Mouse (Mus musculus) embryonic facial prominence, embryonic 15.5 days (tissue): ENCODE data around the gene Olfr1278. TPM values are rescaled to one million over a fixed set of nuclear protein-coding genes. Genes with fewer than 3 reads are reported as not detected.
"Not testable (repeated sequence)": the region's sequence is repeated elsewhere in the genome, so short reads cannot be mapped to it uniquely, and the experiment has no call there.

Experiments
- ATAC-seq: fragments of 200-750 bp; cut with Nextera tagmentation; 2 replicates; pipeline ENCODE4 v1.8.0; 2017; ENCODE audit warnings: low read depth, moderate TSS enrichment; ENCODE audit not compliant: insufficient number of reproducible peaks, low FRiP score, low TSS enrichment
- H3K27ac ChIP-seq: fragments of 300-500 bp; sonication (generic); replicated peaks from 2 replicates; pipeline ENCODE4 v1.5.1; 2015; ENCODE audit warnings: mild to moderate bottlenecking, inconsistent platforms
- H3K27me3 ChIP-seq: fragments of 300-500 bp; sonication (generic); 2 replicates; pipeline ENCODE4 v1.6.1; 2015; ENCODE audit warnings: inconsistent platforms
- H3K36me3 ChIP-seq: fragments of 300-500 bp; sonication (generic); 2 replicates; pipeline ENCODE4 v1.6.1; 2015; ENCODE audit warnings: mild to moderate bottlenecking, inconsistent platforms
- H3K4me1 ChIP-seq: fragments of 300-500 bp; sonication (generic); 2 replicates; pipeline ENCODE4 v1.6.1; 2015; ENCODE audit warnings: inconsistent platforms
- H3K4me2 ChIP-seq: fragments of 300-500 bp; sonication (generic); replicated peaks from 2 replicates; pipeline ENCODE4 v1.6.1; 2015; ENCODE audit warnings: mild to moderate bottlenecking, inconsistent platforms
- H3K4me3 ChIP-seq: fragments of 300-500 bp; sonication (generic); replicated peaks from 2 replicates; pipeline ENCODE4 v1.5.1; 2015; ENCODE audit warnings: mild to moderate bottlenecking, inconsistent platforms
- H3K9ac ChIP-seq: fragments of 300-500 bp; sonication (generic); 2 replicates; pipeline ENCODE4 v1.6.1; 2015; ENCODE audit warnings: inconsistent platforms
- H3K9me3 ChIP-seq: fragments of 300-500 bp; sonication (generic); replicated peaks from 2 replicates; pipeline ENCODE4 v1.6.1; 2016; ENCODE audit warnings: inconsistent platforms
- WGBS: fragments of 180-500 bp; shearing (Covaris S2); methylation state at CpG from one replicate; pipeline ENCODE4 v1.1.7; 2015; 5-methylcytosine and 5-hydroxymethylcytosine counted together
- polyA plus RNA-seq: library from polyadenylated mRNA; unstranded; fragments of >200 nt; fragmentation: Nextera tagmentation; extraction: Ambion mirVana; gene quantifications from 2 replicates; pipeline ENCODE4 v1.2.1, GENCODE M21; 2015

Gene Olfr1278
- not detected in 2 replicates for polyA plus RNA-seq

- Histone ChIP-seq H3K9me3 (no peaks in the 10 kb centered on the region), H3K9ac (no peak within 1 kb of the TSS), H3K4me3 (no peak within 1 kb of the TSS), H3K27me3 (no peaks in the 10 kb centered on the region), H3K27ac (no peak within 1 kb of the TSS), H3K4me1 (no peaks in the 10 kb centered on the region), H3K36me3 (no peaks in the 10 kb centered on the region), H3K4me2 (no peak within 1 kb of the TSS)
- ATAC-seq = no peak
Observed at GRCm38 (mm10) chr2:111289836-111290235, at the start of gene Olfr1278. Gene Olfr1278, plus strand, starts transcription at chr2:111290136.

DNA sequence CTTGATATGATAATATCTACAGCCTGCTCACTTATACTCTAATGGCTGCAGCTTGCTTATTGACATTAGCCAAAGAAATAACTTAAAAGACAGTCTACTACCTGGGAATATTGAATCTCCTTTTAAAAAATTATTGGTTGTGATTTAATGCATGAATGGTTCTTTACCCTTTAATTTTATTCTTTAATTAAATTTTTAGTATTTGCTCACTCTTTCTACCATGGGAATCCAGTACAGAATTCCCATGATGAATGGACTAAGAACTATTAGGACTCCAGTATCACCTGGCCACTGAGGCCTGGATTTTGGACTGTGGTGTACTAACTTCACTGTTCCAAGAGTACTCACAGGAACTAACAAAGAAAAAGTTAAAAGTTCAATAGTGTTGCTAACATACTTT is 35.7 kb upstream of the Olfr1278 start, which contains the start of gene Olfr1276:
Gene Olfr1276, plus strand, starts transcription at position 301 of the 400 bp plus-strand sequence.
- H3K27ac ChIP-seq = no peak within 1 kb of the TSS
- no peaks in the 10 kb centered on the region for H3K36me3 ChIP-seq
- H3K4me3 ChIP-seq = no peak within 1 kb of the TSS
- no peaks in the 10 kb centered on the region for H3K4me1 ChIP-seq
- no peaks in the 10 kb centered on the region for H3K27me3 ChIP-seq
- H3K9ac ChIP-seq = no peak within 1 kb of the TSS
- no peak within 1 kb of the TSS for H3K4me2 ChIP-seq
- H3K9me3 ChIP-seq = no peaks in the 10 kb centered on the region
- ATAC-seq = no peak

DNA sequence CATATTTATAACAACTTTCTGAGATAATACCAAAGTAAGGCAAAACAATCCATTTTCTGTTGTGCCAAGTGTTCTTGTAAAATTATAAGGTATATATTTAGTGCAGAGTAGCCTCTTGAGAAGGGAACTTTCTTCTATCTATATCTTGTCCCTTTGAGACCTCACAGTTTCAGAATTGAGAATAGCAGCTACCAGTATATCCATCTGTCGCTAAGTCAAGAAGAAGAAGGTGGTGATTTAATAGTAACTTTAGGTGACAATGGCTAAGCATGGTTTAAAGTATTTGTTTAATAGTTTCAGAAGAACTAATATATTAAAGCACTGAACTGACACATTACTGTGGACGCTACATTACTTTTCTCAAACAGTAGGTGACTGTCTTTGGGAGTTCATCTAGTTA is 15.9 kb upstream of the Olfr1278 start, which contains the start of gene Olfr1277:
Gene Olfr1277, minus strand, starts transcription at position 101 of the 400 bp plus-strand sequence.
- H3K27ac ChIP-seq = no peak within 1 kb of the TSS
- WGBS = 79% methylated on average over 2 of the region's 2 CpGs
- H3K4me2 ChIP-seq = no peak within 1 kb of the TSS
- H3K4me3 ChIP-seq = no peak within 1 kb of the TSS
- H3K9ac ChIP-seq = no peak within 1 kb of the TSS
- no peak for ATAC-seq
- no peaks in the 10 kb centered on the region for H3K4me1 ChIP-seq
- H3K36me3 ChIP-seq = no peaks in the 10 kb centered on the region
- H3K27me3 ChIP-seq = no peaks in the 10 kb centered on the region
- no peaks in the 10 kb centered on the region for H3K9me3 ChIP-seq

DNA sequence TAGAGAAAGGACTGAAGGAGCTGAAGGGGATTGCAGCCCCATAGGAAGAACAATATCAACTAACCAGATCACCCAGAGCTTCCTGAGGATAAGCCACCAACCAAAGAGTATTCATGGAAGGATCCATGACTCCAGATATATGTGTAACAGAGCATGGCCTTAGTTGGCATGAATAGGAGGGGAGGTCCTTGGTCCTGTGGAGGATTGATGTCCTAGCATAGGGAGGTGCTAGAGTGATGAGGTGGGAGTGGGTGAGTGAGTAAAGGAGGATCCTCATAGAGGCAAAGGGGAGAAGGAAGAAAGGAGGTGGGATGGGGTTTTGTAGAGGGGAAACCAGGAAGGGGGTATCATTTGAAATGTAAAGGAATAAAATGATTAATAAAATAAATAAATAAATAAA is 8.6 kb downstream of the Olfr1278 start:
- Histone ChIP-seq H3K4me1 (no peaks in the 10 kb centered on the region), H3K4me2 (no peak overlapping the region), H3K36me3 (no peaks in the 10 kb centered on the region), H3K27me3 (no peaks in the 10 kb centered on the region), H3K27ac (no peak overlapping the region), H3K4me3 (no peak overlapping the region), H3K9ac (no peak overlapping the region), H3K9me3 (no peaks in the 10 kb centered on the region)
- no peak for ATAC-seq

DNA sequence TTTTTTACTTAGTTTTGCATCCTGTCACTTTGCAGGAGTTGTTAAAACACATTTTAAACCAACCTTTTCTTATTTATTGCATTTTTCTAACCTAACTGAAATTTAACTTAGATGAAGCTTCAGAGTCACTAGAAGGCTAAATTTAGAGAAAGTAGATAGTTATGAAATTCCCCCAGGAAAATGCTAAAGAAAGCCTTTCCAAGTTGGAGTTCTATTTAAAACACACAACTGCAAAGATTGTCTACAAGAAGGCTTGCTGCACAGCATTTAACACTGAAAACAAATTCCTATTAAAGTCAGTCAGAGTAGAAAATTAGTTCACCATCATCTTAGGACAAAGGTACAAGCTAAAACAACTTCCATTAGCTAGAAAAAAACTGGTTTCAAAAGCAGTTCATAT is 10.4 kb downstream of the Olfr1278 start, which contains the start of gene Olfr1279:
Gene Olfr1279, plus strand, starts transcription at position 262 of the 400 bp plus-strand sequence.
- H3K9ac ChIP-seq = no peak within 1 kb of the TSS
- no peaks in the 10 kb centered on the region for H3K9me3 ChIP-seq
- H3K4me1 ChIP-seq = no peaks in the 10 kb centered on the region
- no peaks in the 10 kb centered on the region for H3K36me3 ChIP-seq
- no peak for ATAC-seq
- no peak within 1 kb of the TSS for H3K4me2 ChIP-seq
- H3K27ac ChIP-seq = no peak within 1 kb of the TSS
- no peaks in the 10 kb centered on the region for H3K27me3 ChIP-seq
- no peak within 1 kb of the TSS for H3K4me3 ChIP-seq

- H3K4me1 ChIP-seq = no peaks in the 10 kb centered on the region
- no peak for ATAC-seq
- H3K4me3 ChIP-seq = no peak within 1 kb of the TSS
- H3K27ac ChIP-seq = no peak within 1 kb of the TSS
- H3K9me3 ChIP-seq = no peaks in the 10 kb centered on the region
- no peak within 1 kb of the TSS for H3K9ac ChIP-seq
- H3K4me2 ChIP-seq = no peak within 1 kb of the TSS
- H3K27me3 ChIP-seq = no peaks in the 10 kb centered on the region
- no peaks in the 10 kb centered on the region for H3K36me3 ChIP-seq
Observed at GRCm38 (mm10) chr2:111313717-111314116, 23.8 kb downstream of the Olfr1278 start, which contains the start of gene Olfr1280. Gene Olfr1280, plus strand, starts transcription at chr2:111314017.

DNA sequence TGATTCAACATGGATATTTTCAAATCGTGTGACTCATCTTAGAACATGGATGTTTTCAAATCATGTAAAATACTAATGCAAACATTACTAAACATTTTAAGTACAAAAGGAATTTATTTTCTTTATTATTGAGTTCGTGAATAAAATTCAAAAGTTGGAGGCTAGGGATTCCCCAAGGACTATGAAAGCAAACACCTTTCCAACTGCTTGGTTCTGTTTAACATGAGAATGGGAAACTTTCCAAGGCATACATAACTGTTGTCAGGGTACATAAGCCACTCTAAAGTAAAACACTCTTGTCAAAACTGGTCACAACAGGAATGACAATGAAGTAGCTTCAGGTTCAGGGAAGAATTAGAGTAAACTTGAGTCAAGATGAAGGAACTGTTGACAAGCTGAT is 36.3 kb downstream of the Olfr1278 start, which contains the start of gene Olfr1281:
Gene Olfr1281, plus strand, starts transcription at position 301 of the 400 bp plus-strand sequence.
- H3K9ac ChIP-seq = no peak within 1 kb of the TSS
- no peak for ATAC-seq
- H3K4me2 ChIP-seq = no peak within 1 kb of the TSS
- no peaks in the 10 kb centered on the region for H3K9me3 ChIP-seq
- no peaks in the 10 kb centered on the region for H3K36me3 ChIP-seq
- no peaks in the 10 kb centered on the region for H3K4me1 ChIP-seq
- no peaks in the 10 kb centered on the region for H3K27me3 ChIP-seq
- WGBS = 65% methylated on average over 2 of the region's 2 CpGs
- H3K27ac ChIP-seq = no peak within 1 kb of the TSS
- H3K4me3 ChIP-seq = no peak within 1 kb of the TSS

GRCm38 (mm10) chr2:111333721-111334120 is 43.8 kb downstream of the Olfr1278 start:
- H3K4me1 ChIP-seq, H3K36me3 ChIP-seq, H3K27me3 ChIP-seq, H3K4me3 ChIP-seq, H3K9me3 ChIP-seq, H3K4me2 ChIP-seq, H3K27ac ChIP-seq, ATAC-seq, H3K9ac ChIP-seq: not testable (repeated sequence)
- WGBS = 85% methylated on average over 5 of the region's 5 CpGs

GRCm38 (mm10) chr2:111335976-111336375 is 46.0 kb downstream of the Olfr1278 start, which contains the start of gene Olfr1282:
Gene Olfr1282, minus strand, starts transcription at chr2:111336076.
- H3K4me2 ChIP-seq = no peak within 1 kb of the TSS
- no peak within 1 kb of the TSS for H3K27ac ChIP-seq
- no peaks in the 10 kb centered on the region for H3K4me1 ChIP-seq
- H3K27me3 ChIP-seq = no peaks in the 10 kb centered on the region
- 70% methylated on average over 2 of the region's 2 CpGs for WGBS
- H3K4me3 ChIP-seq = no peak within 1 kb of the TSS
- H3K9ac ChIP-seq = no peak within 1 kb of the TSS
- ATAC-seq = no peak
- H3K9me3 ChIP-seq = no peaks in the 10 kb centered on the region
- no peaks in the 10 kb centered on the region for H3K36me3 ChIP-seq

Other genes starting within 250 kb of the Olfr1278 start
- gene Gm13941, start 184.2 kb upstream of the Olfr1278 start, polyA plus RNA-seq = not detected in 2 replicates
- not detected in 2 replicates for gene Gm15130, start 137.2 kb upstream of the Olfr1278 start, polyA plus RNA-seq
- 0.12 TPM in 1 of 2 replicates, not detected in the other for gene 4930430A15Rik, start 60.5 kb upstream of the Olfr1278 start, polyA plus RNA-seq
- not detected in 2 replicates for gene Olfr1275, start 54.9 kb upstream of the Olfr1278 start, polyA plus RNA-seq
- not detected in 2 replicates for gene Olfr1276, start 35.6 kb upstream of the Olfr1278 start, polyA plus RNA-seq
- gene Olfr1277, start 16.0 kb upstream of the Olfr1278 start, polyA plus RNA-seq = not detected in 2 replicates
- not detected in 2 replicates for gene Olfr1279, start 10.5 kb downstream of the Olfr1278 start, polyA plus RNA-seq
- gene Olfr1280, start 23.9 kb downstream of the Olfr1278 start, polyA plus RNA-seq = not detected in 2 replicates
- not detected in 2 replicates for gene Olfr1281, start 36.4 kb downstream of the Olfr1278 start, polyA plus RNA-seq
- not detected in 2 replicates for gene Olfr1282, start 45.9 kb downstream of the Olfr1278 start, polyA plus RNA-seq
- gene Olfr1283, start 76.7 kb downstream of the Olfr1278 start, polyA plus RNA-seq = not detected in 2 replicates
- not detected in 2 replicates for gene Olfr1284, start 85.4 kb downstream of the Olfr1278 start, polyA plus RNA-seq
- gene Olfr1286, start 133.0 kb downstream of the Olfr1278 start, polyA plus RNA-seq = not detected in 2 replicates
- not detected in 2 replicates for gene Olfr1287, start 159.0 kb downstream of the Olfr1278 start, polyA plus RNA-seq
- not detected in 2 replicates for gene Olfr1288, start 184.0 kb downstream of the Olfr1278 start, polyA plus RNA-seq
- not detected in 2 replicates for gene Olfr1289, start 190.7 kb downstream of the Olfr1278 start, polyA plus RNA-seq
- not detected in 2 replicates for gene Olfr1290, start 203.7 kb downstream of the Olfr1278 start, polyA plus RNA-seq
- 0.04 TPM in 1 of 2 replicates, not detected in the other for gene Olfr1291-ps1, start 207.0 kb downstream of the Olfr1278 start, polyA plus RNA-seq
- gene Olfr1293-ps, start 235.1 kb downstream of the Olfr1278 start, polyA plus RNA-seq = not detected in 2 replicates